Mouse (Mus musculus): ENCODE data around the gene Kctd17. TPM values are rescaled to one million over a fixed set of nuclear protein-coding genes. Genes with fewer than 3 reads are reported as not detected.

The Kctd17 gene
- polyA plus RNA-seq, 1 experiment from 2014 or later, result 36.0 TPM

- Histone ChIP-seq H3K4me3 (ENCODE audit: low read depth, low read length) (no peak overlapping the region), H3K36me3 (replicated peaks; ENCODE audit: control insufficient read depth, insufficient read depth, low read depth, low read length) (no peaks in the 10 kb centered on the region), H3K9ac (replicated peaks; ENCODE audit: low read length) (no peak overlapping the region), H3K27me3 (ENCODE audit: control insufficient read depth, insufficient read depth, low read length) (no peaks in the 10 kb centered on the region), H3K4me1 (ENCODE audit: control insufficient read depth, insufficient read depth, low read length) (no peaks in the 10 kb centered on the region; the same call in 1 of the 2 replicates), H3K9me3 (replicated peaks; ENCODE audit: control insufficient read depth, low read length) (no peaks in the 10 kb centered on the region), H3K4me2 (ENCODE audit: low read depth, low read length) (no peak overlapping the region), H3K27ac (replicated peaks; ENCODE audit: low read depth, low read length) (no peak overlapping the region)
- ATAC-seq (replicated peaks; ENCODE audit: insufficient number of reproducible peaks, low FRiP score, low TSS enrichment, low read depth), result no peak
- WGBS, result 97% methylated on average over 2 of the region's 2 CpGs
- no peak for DNase-seq (ENCODE audit: low spot score)
Observed at GRCm38 (mm10) chr15:78451201-78451600, 22.8 kb downstream of the Kctd17 start.

DNA sequence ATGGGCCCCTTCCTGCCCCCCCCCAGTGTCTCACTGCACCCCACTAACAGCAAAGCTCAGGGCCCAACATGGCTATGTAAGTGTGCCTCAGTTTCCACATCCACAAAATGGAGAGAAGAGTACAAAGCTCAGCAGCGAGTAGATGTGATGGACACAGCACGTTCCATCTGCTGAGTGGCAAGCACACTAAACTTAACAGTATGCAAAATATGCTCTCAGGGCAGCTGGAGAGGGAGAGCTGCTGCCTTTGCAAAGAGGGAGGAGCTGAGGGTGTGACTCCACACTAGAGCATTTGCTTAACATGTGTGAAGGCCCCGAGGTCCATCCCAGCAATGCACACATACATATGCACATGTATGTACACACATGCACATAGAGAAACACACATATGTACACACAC is 24.6 kb downstream of the Kctd17 start:
- Histone ChIP-seq H3K9me3 (replicated peaks; ENCODE audit: control insufficient read depth, low read length) (no peaks in the 10 kb centered on the region), H3K4me3 (ENCODE audit: low read depth, low read length) (no peak overlapping the region), H3K27ac (replicated peaks; ENCODE audit: low read depth, low read length) (no peak overlapping the region), H3K36me3 (replicated peaks; ENCODE audit: control insufficient read depth, insufficient read depth, low read depth, low read length) (no peaks in the 10 kb centered on the region), H3K9ac (replicated peaks; ENCODE audit: low read length) (no peak overlapping the region), H3K4me1 (ENCODE audit: control insufficient read depth, insufficient read depth, low read length) (no peaks in the 10 kb centered on the region), H3K27me3 (ENCODE audit: control insufficient read depth, insufficient read depth, low read length) (no peaks in the 10 kb centered on the region), H3K4me2 (ENCODE audit: low read depth, low read length) (no peak overlapping the region)
- ATAC-seq (replicated peaks; ENCODE audit: insufficient number of reproducible peaks, low FRiP score, low TSS enrichment, low read depth), result no peak
- DNase-seq (ENCODE audit: low spot score), result no peak
- 87% methylated on average over 3 of the region's 3 CpGs for WGBS

DNA sequence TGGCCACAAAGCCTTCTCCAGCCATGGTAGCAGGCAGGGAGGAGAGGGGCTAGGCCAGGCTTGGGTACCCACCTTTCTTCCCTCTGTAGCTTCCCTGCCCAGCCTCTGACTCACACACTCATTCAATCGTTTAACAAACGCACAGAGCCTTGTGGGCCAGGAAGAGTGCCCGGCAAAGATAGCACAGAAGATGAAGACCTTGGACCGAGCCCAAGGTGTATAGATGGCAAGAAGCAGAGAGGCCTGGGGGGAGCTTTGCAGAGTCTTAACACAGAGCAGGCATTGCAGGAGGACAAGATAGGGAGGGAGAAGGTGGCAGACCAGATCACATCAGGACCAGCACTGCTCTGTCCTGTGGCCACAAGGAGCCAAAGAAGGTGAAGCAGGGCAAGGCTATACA is 26.8 kb downstream of the Kctd17 start:
- no peak overlapping the region for H3K4me2 ChIP-seq (ENCODE audit: low read depth, low read length)
- H3K27ac ChIP-seq (replicated peaks; ENCODE audit: low read depth, low read length), result no peak overlapping the region
- no peaks in the 10 kb centered on the region for H3K36me3 ChIP-seq (replicated peaks; ENCODE audit: control insufficient read depth, insufficient read depth, low read depth, low read length)
- no peak for ATAC-seq (replicated peaks; ENCODE audit: insufficient number of reproducible peaks, low FRiP score, low TSS enrichment, low read depth)
- H3K4me1 ChIP-seq (ENCODE audit: control insufficient read depth, insufficient read depth, low read length), result no peaks in the 10 kb centered on the region
- H3K9me3 ChIP-seq (replicated peaks; ENCODE audit: control insufficient read depth, low read length), result no peaks in the 10 kb centered on the region
- 79% methylated on average over 4 of the region's 4 CpGs for WGBS
- no peaks in the 10 kb centered on the region for H3K27me3 ChIP-seq (ENCODE audit: control insufficient read depth, insufficient read depth, low read length)
- no peak overlapping the region for H3K9ac ChIP-seq (replicated peaks; ENCODE audit: low read length)
- no peak for DNase-seq (ENCODE audit: low spot score)
- H3K4me3 ChIP-seq (ENCODE audit: low read depth, low read length), result no peak overlapping the region

- ATAC-seq (replicated peaks; ENCODE audit: insufficient number of reproducible peaks, low FRiP score, low TSS enrichment, low read depth), result no peak
- H3K27me3 ChIP-seq (ENCODE audit: control insufficient read depth, insufficient read depth, low read length), result no peaks in the 10 kb centered on the region
- H3K36me3 ChIP-seq (replicated peaks; ENCODE audit: control insufficient read depth, insufficient read depth, low read depth, low read length), result no peaks in the 10 kb centered on the region
- H3K9ac ChIP-seq (replicated peaks; ENCODE audit: low read length), result no peak overlapping the region
- H3K9me3 ChIP-seq (replicated peaks; ENCODE audit: control insufficient read depth, low read length), result no peaks in the 10 kb centered on the region
- WGBS, result 39% methylated on average over 7 of the region's 7 CpGs
- no peak overlapping the region for H3K4me2 ChIP-seq (ENCODE audit: low read depth, low read length)
- H3K4me1 ChIP-seq (ENCODE audit: control insufficient read depth, insufficient read depth, low read length), result no peaks in the 10 kb centered on the region
- no peak for DNase-seq (ENCODE audit: low spot score)
- H3K27ac ChIP-seq (replicated peaks; ENCODE audit: low read depth, low read length), result no peak overlapping the region
- no peak overlapping the region for H3K4me3 ChIP-seq (ENCODE audit: low read depth, low read length)
Observed at GRCm38 (mm10) chr15:78456051-78456450, 27.7 kb downstream of the Kctd17 start.

DNA sequence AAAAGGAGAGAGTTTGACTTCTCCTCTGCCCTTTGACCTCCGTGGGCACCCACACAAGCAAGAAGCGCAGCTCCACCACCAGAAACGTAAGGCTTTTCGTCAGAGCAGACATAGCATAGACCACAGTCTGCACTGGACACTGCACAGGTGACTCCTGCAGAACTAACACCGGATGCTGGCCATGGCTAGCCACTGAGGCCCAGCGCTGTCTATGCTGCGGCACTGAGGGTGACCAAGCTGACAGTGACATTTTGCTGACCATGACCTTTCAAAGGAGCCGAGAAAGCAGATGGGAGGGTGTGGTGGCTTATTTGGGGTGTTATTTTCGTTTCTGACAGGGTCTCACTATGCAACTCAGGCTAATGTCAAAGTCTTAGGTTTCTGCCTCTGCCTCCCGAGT is 28.8 kb downstream of the Kctd17 start:
- Histone ChIP-seq H3K9ac (replicated peaks; ENCODE audit: low read length) (no peak overlapping the region), H3K36me3 (replicated peaks; ENCODE audit: control insufficient read depth, insufficient read depth, low read depth, low read length) (no peaks in the 10 kb centered on the region), H3K27me3 (ENCODE audit: control insufficient read depth, insufficient read depth, low read length) (no peaks in the 10 kb centered on the region), H3K9me3 (replicated peaks; ENCODE audit: control insufficient read depth, low read length) (no peaks in the 10 kb centered on the region), H3K4me1 (ENCODE audit: control insufficient read depth, insufficient read depth, low read length) (no peaks in the 10 kb centered on the region), H3K27ac (replicated peaks; ENCODE audit: low read depth, low read length) (no peak overlapping the region), H3K4me2 (ENCODE audit: low read depth, low read length) (no peak overlapping the region), H3K4me3 (ENCODE audit: low read depth, low read length) (no peak overlapping the region)
- WGBS, result 79% methylated on average over 10 of the region's 10 CpGs
- ATAC-seq (replicated peaks; ENCODE audit: insufficient number of reproducible peaks, low FRiP score, low TSS enrichment, low read depth) (no peak), DNase-seq (ENCODE audit: low spot score) (no peak)

DNA sequence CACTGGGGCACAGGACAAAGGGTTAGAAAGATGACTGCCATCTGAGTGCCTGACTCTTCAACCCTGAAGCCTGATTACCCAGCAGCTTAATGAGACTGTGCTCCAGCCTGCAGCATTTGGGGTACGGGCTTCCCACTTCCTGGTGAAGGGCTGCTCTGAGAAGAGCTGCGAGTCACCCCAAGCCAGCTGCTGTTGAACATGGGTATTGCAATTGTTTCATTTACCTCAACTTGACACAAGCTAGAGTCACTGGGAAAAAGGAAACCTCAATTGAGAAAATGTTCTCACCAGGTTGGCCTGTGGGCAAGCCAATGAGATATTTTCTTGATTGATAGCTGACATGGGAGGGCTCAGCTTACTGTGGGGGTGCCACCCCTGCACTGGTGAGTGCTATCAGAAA is 34.6 kb downstream of the Kctd17 start:
- ATAC-seq (replicated peaks; ENCODE audit: insufficient number of reproducible peaks, low FRiP score, low TSS enrichment, low read depth), result no peak
- H3K9me3 ChIP-seq (replicated peaks; ENCODE audit: control insufficient read depth, low read length), result no peaks in the 10 kb centered on the region
- no peaks in the 10 kb centered on the region for H3K4me1 ChIP-seq (ENCODE audit: control insufficient read depth, insufficient read depth, low read length)
- H3K9ac ChIP-seq (replicated peaks; ENCODE audit: low read length), result no peak overlapping the region
- H3K4me3 ChIP-seq (ENCODE audit: low read depth, low read length), result no peak overlapping the region
- WGBS, result 84% methylated on average over 2 of the region's 2 CpGs
- H3K27ac ChIP-seq (replicated peaks; ENCODE audit: low read depth, low read length), result no peak overlapping the region
- no peak overlapping the region for H3K4me2 ChIP-seq (ENCODE audit: low read depth, low read length)
- H3K36me3 ChIP-seq (replicated peaks; ENCODE audit: control insufficient read depth, insufficient read depth, low read depth, low read length), result no peaks in the 10 kb centered on the region
- no peaks in the 10 kb centered on the region for H3K27me3 ChIP-seq (ENCODE audit: control insufficient read depth, insufficient read depth, low read length)
- DNase-seq (ENCODE audit: low spot score), result no peak

DNA sequence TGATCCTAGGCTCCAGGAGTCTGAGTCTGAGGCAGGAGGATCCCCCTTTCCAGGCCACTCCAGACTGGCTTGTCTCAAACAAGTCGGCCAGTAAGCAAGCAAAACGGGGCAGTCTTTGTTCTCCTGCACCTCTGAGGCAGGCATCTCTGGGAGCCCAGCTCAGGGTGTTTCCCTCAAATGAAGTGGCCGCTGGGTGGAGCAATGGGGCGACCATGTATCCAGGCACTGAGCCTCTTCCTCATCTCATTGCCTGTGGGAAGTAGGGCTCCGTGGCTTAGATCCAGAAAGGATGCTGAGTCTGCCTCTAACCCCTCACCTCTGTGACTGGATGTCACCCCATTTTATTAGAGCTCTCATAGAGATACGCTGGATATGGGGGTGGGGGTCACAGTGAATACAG is 38.4 kb downstream of the Kctd17 start:
- ATAC-seq (replicated peaks; ENCODE audit: insufficient number of reproducible peaks, low FRiP score, low TSS enrichment, low read depth) (no peak), DNase-seq (ENCODE audit: low spot score) (no peak)
- Histone ChIP-seq H3K4me2 (ENCODE audit: low read depth, low read length) (no peak overlapping the region), H3K36me3 (replicated peaks; ENCODE audit: control insufficient read depth, insufficient read depth, low read depth, low read length) (no peaks in the 10 kb centered on the region), H3K9ac (replicated peaks; ENCODE audit: low read length) (no peak overlapping the region), H3K9me3 (replicated peaks; ENCODE audit: control insufficient read depth, low read length) (no peaks in the 10 kb centered on the region), H3K27ac (replicated peaks; ENCODE audit: low read depth, low read length) (no peak overlapping the region), H3K4me1 (ENCODE audit: control insufficient read depth, insufficient read depth, low read length) (no peaks in the 10 kb centered on the region), H3K27me3 (ENCODE audit: control insufficient read depth, insufficient read depth, low read length) (no peaks in the 10 kb centered on the region), H3K4me3 (ENCODE audit: low read depth, low read length) (no peak overlapping the region)
- 28% methylated on average over 6 of the region's 6 CpGs for WGBS

DNA sequence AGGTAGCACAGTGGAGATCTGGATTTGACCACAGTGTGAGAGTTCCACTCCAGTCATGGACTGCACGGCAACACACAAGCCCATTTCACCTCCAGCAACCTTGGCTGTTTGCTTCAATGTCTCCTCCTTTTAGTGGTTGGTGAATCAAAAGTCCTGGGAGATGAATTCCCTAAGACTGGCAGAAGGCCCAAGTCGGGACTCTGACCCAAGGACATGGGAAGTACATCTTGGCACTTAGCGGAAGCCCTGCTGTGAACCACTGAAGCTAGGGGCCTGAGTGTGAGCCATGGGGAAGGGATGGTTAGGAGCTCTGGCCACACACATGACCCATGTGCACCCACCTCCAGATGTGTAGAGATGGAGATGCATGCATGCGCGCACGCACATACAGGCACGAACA is 39.2 kb downstream of the Kctd17 start:
- no peaks in the 10 kb centered on the region for H3K4me1 ChIP-seq (ENCODE audit: control insufficient read depth, insufficient read depth, low read length)
- no peak for ATAC-seq (replicated peaks; ENCODE audit: insufficient number of reproducible peaks, low FRiP score, low TSS enrichment, low read depth)
- H3K27me3 ChIP-seq (ENCODE audit: control insufficient read depth, insufficient read depth, low read length), result no peaks in the 10 kb centered on the region

More for the DNA sequence above, 39.2 kb downstream of the Kctd17 start:
- DNase-seq (ENCODE audit: low spot score), result no peak
- Histone ChIP-seq H3K4me3 (ENCODE audit: low read depth, low read length) (no peak overlapping the region), H3K9me3 (replicated peaks; ENCODE audit: control insufficient read depth, low read length) (no peaks in the 10 kb centered on the region), H3K9ac (replicated peaks; ENCODE audit: low read length) (no peak overlapping the region), H3K36me3 (replicated peaks; ENCODE audit: control insufficient read depth, insufficient read depth, low read depth, low read length) (no peaks in the 10 kb centered on the region), H3K4me2 (ENCODE audit: low read depth, low read length) (no peak overlapping the region), H3K27ac (replicated peaks; ENCODE audit: low read depth, low read length) (no peak overlapping the region)
- WGBS, result 96% methylated on average over 7 of the region's 7 CpGs

Measured in embryonic facial prominence, embryonic 11.5 days (tissue).